Mouse (Mus musculus) MEL (cell line): ENCODE results near the gene Gpn2. TPM values are rescaled to one million over a fixed set of nuclear protein-coding genes. Genes with fewer than 3 reads are reported as not detected.

Experiments
- DNase-seq: peaks from one replicate; pipeline ENCODE4 v3.0.0; 2011; ENCODE audit warnings: low read depth, low spot score
- H3K27ac ChIP-seq: 2 replicates; pipeline ENCODE4 v1.5.1; 2012; ENCODE audit warnings: low read depth, mild to moderate bottlenecking, control low read depth, low read length, moderate library complexity; ENCODE audit not compliant: control insufficient read depth
- H3K27me3 ChIP-seq, 2 experiments: fragments of 150-350 bp in 1 of 2; sonication (generic) in 1 of 2; 2 replicates each; pipeline ENCODE4 v1.6.1; 2012; ENCODE audit warnings: low read length in 2 of 2, mild to moderate bottlenecking in 2 of 2, improper control_type of control experiment in 1 of 2, moderate library complexity in 1 of 2; ENCODE audit not compliant: insufficient read depth in 2 of 2, control insufficient read depth in 1 of 2
- H3K36me3 ChIP-seq, 2 experiments: 2 replicates each; pipeline ENCODE4 v1.6.1; 2012 to 2014; ENCODE audit warnings: low read length in 2 of 2, improper control_type of control experiment in 1 of 2, inconsistent platforms in 1 of 2, mild to moderate bottlenecking in 1 of 2; ENCODE audit not compliant: insufficient read depth in 2 of 2, control insufficient read depth in 1 of 2
- H3K4me1 ChIP-seq, 2 experiments: fragments of 150-350 bp in 1 of 2; sonication (generic) in 1 of 2; 2 replicates each; pipeline ENCODE4 v1.6.1; 2012; ENCODE audit warnings: low read length in 2 of 2, improper control_type of control experiment in 1 of 2, mild to moderate bottlenecking in 1 of 2; ENCODE audit not compliant: insufficient read depth in 2 of 2, control insufficient read depth in 1 of 2
- H3K4me3 ChIP-seq, 2 experiments: fragments of 150-350 bp in 1 of 2; sonication (generic) in 1 of 2; 2 replicates each; pipeline ENCODE4 v1.5.1; 2012; ENCODE audit warnings: low read depth in 2 of 2, low read length in 2 of 2, mild to moderate bottlenecking in 2 of 2, moderate library complexity in 2 of 2, control low read depth in 1 of 2, improper control_type of control experiment in 1 of 2; ENCODE audit not compliant: control insufficient read depth in 1 of 2, insufficient read depth in 1 of 2
- H3K79me2 ChIP-seq: 2 replicates; pipeline ENCODE4 v1.6.1; 2012; ENCODE audit warnings: mild to moderate bottlenecking, low read length, moderate library complexity; ENCODE audit not compliant: control insufficient read depth, poor library complexity, insufficient read depth
- H3K9ac ChIP-seq: 2 replicates; pipeline ENCODE4 v1.6.1; 2012; ENCODE audit warnings: low read depth, mild to moderate bottlenecking, control low read depth, low read length, moderate library complexity; ENCODE audit not compliant: control insufficient read depth, poor library complexity, severe bottlenecking
- H3K9me3 ChIP-seq: fragments of 150-350 bp; sonication (generic); replicated peaks from 2 replicates; pipeline ENCODE4 v1.6.1; 2012; ENCODE audit warnings: mild to moderate bottlenecking, low read length, improper control_type of control experiment, moderate library complexity; ENCODE audit not compliant: insufficient read depth
- BHLHE40 ChIP-seq: IDR thresholded peaks from 2 replicates; pipeline ENCODE4 v1.6.1; 2012; ENCODE audit warnings: low read depth, mild to moderate bottlenecking, inconsistent platforms, low read length, improper control_type of control experiment, borderline replicate concordance
- CHD1 ChIP-seq: IDR thresholded peaks from 2 replicates; pipeline ENCODE4 v1.6.1; 2012; ENCODE audit warnings: low read depth, mild to moderate bottlenecking, inconsistent platforms, low read length, improper control_type of control experiment
- CHD2 ChIP-seq: IDR thresholded peaks from 2 replicates; pipeline ENCODE4 v1.6.1; 2011; ENCODE audit warnings: low read length, improper control_type of control experiment
- CTCF ChIP-seq, 3 experiments: IDR thresholded peaks in 2 of 3; conservative IDR thresholded peaks in 1 of 3; 2 replicates each; pipeline ENCODE4 v1.5.1; 2011 to 2012; ENCODE audit warnings: low read length in 3 of 3, low read depth in 2 of 3, mild to moderate bottlenecking in 2 of 3, improper control_type of control experiment in 1 of 3, inconsistent platforms in 1 of 3, mixed read lengths in 1 of 3, moderate library complexity in 1 of 3; ENCODE audit not compliant: control insufficient read depth in 1 of 3, insufficient read depth in 1 of 3, poor library complexity in 1 of 3, severe bottlenecking in 1 of 3
- E2F4 ChIP-seq: IDR thresholded peaks from 2 replicates; pipeline ENCODE4 v1.6.1; 2011; ENCODE audit warnings: low read depth, low read length, improper control_type of control experiment, borderline replicate concordance
- EP300 ChIP-seq, 2 experiments: IDR thresholded peaks; 2 replicates each; pipeline ENCODE4 v1.6.1; 2011; ENCODE audit warnings: improper control_type of control experiment in 2 of 2, low read length in 2 of 2, low read depth in 1 of 2, mild to moderate bottlenecking in 1 of 2
- ETS1 ChIP-seq: IDR thresholded peaks from 2 replicates; pipeline ENCODE4 v1.6.1; 2012; ENCODE audit warnings: low read depth, mild to moderate bottlenecking, inconsistent platforms, low read length, improper control_type of control experiment, moderate library complexity
- GATA1 ChIP-seq: IDR thresholded peaks from 2 replicates; pipeline ENCODE4 v1.6.1; 2011; ENCODE audit warnings: low read depth, low read length, improper control_type of control experiment
- JUND ChIP-seq: IDR thresholded peaks from 2 replicates; pipeline ENCODE4 v1.6.1; 2011; ENCODE audit warnings: low read depth, mild to moderate bottlenecking, improper control_type of control experiment, low read length
- KAT2A ChIP-seq: conservative IDR thresholded peaks from 2 replicates; pipeline ENCODE4 v1.6.1; 2012; ENCODE audit warnings: low read depth, low read length, improper control_type of control experiment, inconsistent platforms
- MAFK ChIP-seq: IDR thresholded peaks from 2 replicates; pipeline ENCODE4 v1.6.1; 2011; ENCODE audit warnings: low read depth, mild to moderate bottlenecking, low read length, improper control_type of control experiment, borderline replicate concordance
- MAX ChIP-seq: IDR thresholded peaks from 2 replicates; pipeline ENCODE4 v1.6.1; 2011; ENCODE audit warnings: low read length, improper control_type of control experiment
- MAZ ChIP-seq: IDR thresholded peaks from 2 replicates; pipeline ENCODE4 v1.6.1; 2012; ENCODE audit warnings: low read depth, mild to moderate bottlenecking, inconsistent platforms, low read length, improper control_type of control experiment
- MEF2A ChIP-seq: IDR thresholded peaks from 2 replicates; pipeline ENCODE4 v1.6.1; 2014; ENCODE audit warnings: low read depth, mild to moderate bottlenecking, inconsistent platforms, low read length, improper control_type of control experiment; ENCODE audit not compliant: poor library complexity, insufficient replicate concordance, severe bottlenecking; ENCODE audit errors: extremely low read depth
- MYB ChIP-seq: IDR thresholded peaks from 2 replicates; pipeline ENCODE4 v1.6.1; 2011; ENCODE audit warnings: mild to moderate bottlenecking, low read depth, low read length, improper control_type of control experiment
- MYC ChIP-seq: IDR thresholded peaks from 2 replicates; pipeline ENCODE4 v1.6.1; 2011; ENCODE audit warnings: low read depth, mild to moderate bottlenecking, low read length, improper control_type of control experiment, moderate library complexity
- POLR2A ChIP-seq, 2 experiments: IDR thresholded peaks; 2 replicates each; pipeline ENCODE4 v1.6.1; 2011 to 2012; ENCODE audit warnings: low read length in 2 of 2, mild to moderate bottlenecking in 2 of 2, control low read depth in 1 of 2, improper control_type of control experiment in 1 of 2, low read depth in 1 of 2, moderate library complexity in 1 of 2; ENCODE audit not compliant: control insufficient read depth in 1 of 2, insufficient read depth in 1 of 2, poor library complexity in 1 of 2
- POLR2AphosphoS2 ChIP-seq: IDR thresholded peaks from 2 replicates; pipeline ENCODE4 v1.6.1; 2011; ENCODE audit warnings: low read length, improper control_type of control experiment
- POLR2AphosphoS5 ChIP-seq: IDR thresholded peaks from 2 replicates; pipeline ENCODE4 v1.6.1; 2012; ENCODE audit warnings: low read depth, borderline replicate concordance, mild to moderate bottlenecking, inconsistent platforms, low read length, moderate library complexity, mixed read lengths
- RAD21 ChIP-seq: IDR thresholded peaks from 2 replicates; pipeline ENCODE4 v1.6.1; 2011; ENCODE audit warnings: mild to moderate bottlenecking, low read depth, low read length, improper control_type of control experiment
- RCOR1 ChIP-seq: IDR thresholded peaks from 2 replicates; pipeline ENCODE4 v1.6.1; 2012; ENCODE audit warnings: low read depth, mild to moderate bottlenecking, inconsistent platforms, low read length, improper control_type of control experiment
- SIN3A ChIP-seq: IDR thresholded peaks from 2 replicates; pipeline ENCODE4 v1.6.1; 2012; ENCODE audit warnings: low read length, improper control_type of control experiment, inconsistent platforms
- SMC3 ChIP-seq: IDR thresholded peaks from 2 replicates; pipeline ENCODE4 v1.6.1; 2011; ENCODE audit warnings: low read depth, low read length, improper control_type of control experiment
- TBP ChIP-seq: IDR thresholded peaks from 2 replicates; pipeline ENCODE4 v1.8.0; 2011; ENCODE audit warnings: low read depth, low read length, improper control_type of control experiment
- TCF12 ChIP-seq: IDR thresholded peaks from 2 replicates; pipeline ENCODE4 v1.6.1; 2014; ENCODE audit warnings: low read depth, mild to moderate bottlenecking, inconsistent platforms, low read length, improper control_type of control experiment, moderate library complexity
- UBTF ChIP-seq: IDR thresholded peaks from 2 replicates; pipeline ENCODE4 v1.6.1; 2012; ENCODE audit warnings: low read depth, mild to moderate bottlenecking, inconsistent platforms, low read length, improper control_type of control experiment, moderate library complexity, borderline replicate concordance; ENCODE audit not compliant: insufficient read depth
- USF1 ChIP-seq: IDR thresholded peaks from 2 replicates; pipeline ENCODE4 v1.6.1; 2014; ENCODE audit warnings: low read depth, mild to moderate bottlenecking, inconsistent platforms, low read length, improper control_type of control experiment, moderate library complexity
- USF2 ChIP-seq, 2 experiments: IDR thresholded peaks; 2 replicates each; pipeline ENCODE4 v1.6.1; 2011 to 2012; ENCODE audit warnings: improper control_type of control experiment in 2 of 2, low read length in 2 of 2, borderline replicate concordance in 1 of 2, inconsistent platforms in 1 of 2, low read depth in 1 of 2, mild to moderate bottlenecking in 1 of 2; ENCODE audit not compliant: insufficient read depth in 1 of 2
- ZC3H11A ChIP-seq: IDR thresholded peaks from 2 replicates; pipeline ENCODE4 v1.6.1; 2012; ENCODE audit warnings: low read depth, mild to moderate bottlenecking, inconsistent platforms, low read length, improper control_type of control experiment
- ZKSCAN1 ChIP-seq: IDR thresholded peaks from 2 replicates; pipeline ENCODE4 v1.6.1; 2012; ENCODE audit warnings: low read depth, mild to moderate bottlenecking, inconsistent platforms, low read length, improper control_type of control experiment, moderate library complexity
- polyA plus RNA-seq, 2 experiments: library from polyadenylated mRNA; stranded (reverse) in 1 of 2; unstranded in 1 of 2; fragments of >175 nt in 1 of 2; fragments of >200 nt in 1 of 2; gene quantifications; 2 replicates each; pipeline versions ENCODE4 v1.2.1 to v1.2.4; 2012; ENCODE audit warnings: low replicate concordance in 2 of 2, low read depth in 1 of 2; ENCODE audit not compliant: insufficient read length in 2 of 2, insufficient read depth in 1 of 2, missing spikeins in 1 of 2
- total RNA-seq: library from RNA; depleted of rRNA; stranded (reverse); fragments of 300-350 nt; gene quantifications from 2 replicates; pipeline ENCODE4 v1.2.3, GENCODE M21; 2012

Gene Gpn2
- total and polyA plus RNA-seq, 3 experiments = 28.6 to 43.3 TPM; not detected in 1

- H3K4me3 ChIP-seq = peak overlapping the region; percentile 86 to 95
- H3K9ac ChIP-seq = peak overlapping the region; percentile 83
- TF ChIP-seq MYC (no peak), POLR2AphosphoS2 (no peak), SIN3A (no peak), CHD2 (no peak), EP300 (IDR thresholded peaks at IDR 0.05; ENCODE audit: low read depth in 1 of 2, low read length in 2 of 2) (no peak), CTCF (IDR thresholded peaks at IDR 0.05 in 2 of 3, conservative IDR thresholded peaks at IDR 0.05 in 1 of 3; ENCODE audit: control insufficient read depth in 1 of 3, insufficient read depth in 1 of 3, low read depth in 2 of 3, low read length in 3 of 3, poor library complexity in 1 of 3, severe bottlenecking in 1 of 3) (no peak), TBP (no peak), SMC3 (no peak), USF2 (IDR thresholded peaks at IDR 0.05; ENCODE audit: borderline replicate concordance in 1 of 2, insufficient read depth in 1 of 2, low read depth in 1 of 2, low read length in 2 of 2) (no peak), E2F4 (no peak), MEF2A (no peak), MYB (no peak), ZKSCAN1 (no peak), POLR2AphosphoS5 (no peak), CHD1 (no peak), UBTF (no peak), TCF12 (no peak), GATA1 (no peak), ETS1 (no peak)
- TF ChIP-seq, all 39 proteins: peak for 0
- Histone ChIP-seq H3K27me3 (no peaks in the 10 kb centered on the region), H3K4me1 (peaks cover 0 to 6% of the 10 kb centered on the region in 2 experiments; a peak in 2 of 4 replicates), H3K79me2 (peaks cover 7% of the 10 kb centered on the region; the same call in 1 of the 2 replicates), H3K27ac (peak overlapping the region; percentile 81), H3K9me3 (no peaks in the 10 kb centered on the region), H3K36me3 (peaks cover 0 to 3% of the 10 kb centered on the region in 2 experiments; a peak in 2 of 4 replicates)
- no peak for DNase-seq
Observed at GRCm38 (mm10) chr4:133583690-133584058, 488 bp upstream of the Gpn2 start.

DNA sequence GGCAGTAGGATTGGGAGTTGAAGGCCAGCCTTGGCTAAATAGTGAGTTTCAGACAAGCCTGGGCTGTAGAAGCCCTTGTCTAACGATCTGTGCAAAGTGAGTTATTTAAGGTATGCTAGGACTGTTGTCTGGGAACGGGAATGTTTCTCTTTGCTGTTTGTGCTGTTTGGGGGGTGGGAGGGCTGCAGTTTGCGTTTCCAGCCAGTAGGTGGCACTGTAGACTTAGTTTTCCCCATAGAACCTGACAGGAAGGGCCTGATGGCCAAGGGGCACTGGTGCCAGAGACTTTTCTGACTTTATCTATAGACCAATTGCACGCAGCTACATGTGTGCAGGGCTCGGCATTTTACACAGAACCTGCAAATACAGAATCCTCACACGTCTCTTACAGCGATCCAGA lies 8.4 kb downstream of the Gpn2 start:
- Histone ChIP-seq H3K9me3 (no peaks in the 10 kb centered on the region), H3K4me3 (no peak overlapping the region), H3K9ac (no peak overlapping the region), H3K27me3 (no peaks in the 10 kb centered on the region), H3K36me3 (no peaks in the 10 kb centered on the region), H3K4me1 (no peaks in the 10 kb centered on the region), H3K79me2 (no peaks in the 10 kb centered on the region), H3K27ac (no peak overlapping the region)
- peak; percentile 65 for DNase-seq
- TF ChIP-seq USF1 (no peak), MYB (no peak), POLR2A (IDR thresholded peaks at IDR 0.05; ENCODE audit: control insufficient read depth in 1 of 2, insufficient read depth in 1 of 2, low read depth in 1 of 2, low read length in 2 of 2, poor library complexity in 1 of 2) (no peak), MAFK (no peak), SIN3A (0 out of 2 replicates have a peak, but pooled peaks have one; percentile 19), RAD21 (peak; percentile 76), BHLHE40 (no peak), SMC3 (peak; percentile 62), ZKSCAN1 (no peak), MAZ (no peak; the same call in 1 of the 2 replicates), MAX (no peak), CTCF (IDR thresholded peaks at IDR 0.05 in 2 of 3, conservative IDR thresholded peaks at IDR 0.05 in 1 of 3; ENCODE audit: control insufficient read depth in 1 of 3, insufficient read depth in 1 of 3, low read depth in 2 of 3, low read length in 3 of 3, poor library complexity in 1 of 3, severe bottlenecking in 1 of 3) (peak; percentile 56 to 72 (median 59)), RCOR1 (no peak), KAT2A (no peak), JUND (no peak), ZC3H11A (peak; percentile 63)
